Mouse (Mus musculus) midbrain, postnatal 0 days (tissue): Measurements from ENCODE around the gene Abcc8. TPM values are rescaled to one million over a fixed set of nuclear protein-coding genes. Genes with fewer than 3 reads are reported as not detected.

Source experiments
- ATAC-seq: fragments of 200-750 bp; cut with Nextera tagmentation; 2 replicates; pipeline ENCODE4 v1.8.0; 2017; ENCODE audit warnings: moderate number of reproducible peaks, mild to moderate bottlenecking, moderate TSS enrichment, moderate library complexity; ENCODE audit not compliant: low FRiP score
- DNase-seq: peaks from one replicate; pipeline ENCODE4 v3.0.0-alpha.2; 2015; ENCODE audit warnings: low spot score
- H3K27ac ChIP-seq: fragments of 300-500 bp; sonication (generic); 2 replicates; pipeline ENCODE4 v1.5.1; 2014; ENCODE audit warnings: low read depth, mild to moderate bottlenecking, low read length, mixed read lengths
- H3K27me3 ChIP-seq: fragments of 300-500 bp; sonication (generic); 2 replicates; pipeline ENCODE4 v1.6.1; 2014; ENCODE audit warnings: low read length, control low read depth, mixed read lengths; ENCODE audit not compliant: insufficient read depth
- H3K36me3 ChIP-seq: fragments of 300-500 bp; sonication (generic); 2 replicates; pipeline ENCODE4 v1.6.1; 2014; ENCODE audit warnings: low read length, control low read depth, mixed read lengths; ENCODE audit not compliant: insufficient read depth
- H3K4me1 ChIP-seq: fragments of 300-500 bp; sonication (generic); 2 replicates; pipeline ENCODE4 v1.6.1; 2014; ENCODE audit warnings: mild to moderate bottlenecking, control low read depth, antibody characterized with exemption, low read length, mixed read lengths; ENCODE audit not compliant: insufficient read depth
- H3K4me2 ChIP-seq: fragments of 300-500 bp; sonication (generic); 2 replicates; pipeline ENCODE4 v1.6.1; 2014; ENCODE audit warnings: low read depth, mild to moderate bottlenecking, low read length, mixed read lengths; ENCODE audit not compliant: poor library complexity, severe bottlenecking
- H3K4me3 ChIP-seq: fragments of 300-500 bp; sonication (generic); 2 replicates; pipeline ENCODE4 v1.5.1; 2014; ENCODE audit warnings: low read depth, mild to moderate bottlenecking, low read length, moderate library complexity
- H3K9ac ChIP-seq: fragments of 300-500 bp; sonication (generic); replicated peaks from 2 replicates; pipeline ENCODE4 v1.6.1; 2014; ENCODE audit warnings: mild to moderate bottlenecking, low read length, moderate library complexity, mixed read lengths; ENCODE audit not compliant: poor library complexity, severe bottlenecking
- H3K9me3 ChIP-seq: fragments of 300-500 bp; sonication (generic); 2 replicates; pipeline ENCODE4 v1.6.1; 2016; ENCODE audit warnings: low read length, control low read depth
- CTCF ChIP-seq: IDR thresholded peaks from 2 replicates; pipeline ENCODE4 v1.5.1; 2016; ENCODE audit warnings: antibody characterized with exemption, mild to moderate bottlenecking
- WGBS: fragments of 180-500 bp; shearing (Covaris S2); extraction: QIAGEN DNeasy Blood & Tissue Kit; methylation state at CpG from one replicate; pipeline ENCODE4 v1.1.7; 2014; 5-methylcytosine and 5-hydroxymethylcytosine counted together
- polyA plus RNA-seq: library from polyadenylated mRNA; unstranded; fragments of >200 nt; fragmentation: Nextera tagmentation; extraction: Ambion mirVana; gene quantifications from 2 replicates; pipeline ENCODE4 v1.2.1, GENCODE M21; 2015
- total RNA-seq: library from RNA; depleted of rRNA; stranded (reverse); fragments of >200 nt; gene quantifications from 2 replicates; pipeline ENCODE4 v1.2.3, GENCODE M21; 2014

Gene Abcc8
- total and polyA plus RNA-seq, 2 experiments from 2014 or later: 9.6 to 18.7 TPM

DNA sequence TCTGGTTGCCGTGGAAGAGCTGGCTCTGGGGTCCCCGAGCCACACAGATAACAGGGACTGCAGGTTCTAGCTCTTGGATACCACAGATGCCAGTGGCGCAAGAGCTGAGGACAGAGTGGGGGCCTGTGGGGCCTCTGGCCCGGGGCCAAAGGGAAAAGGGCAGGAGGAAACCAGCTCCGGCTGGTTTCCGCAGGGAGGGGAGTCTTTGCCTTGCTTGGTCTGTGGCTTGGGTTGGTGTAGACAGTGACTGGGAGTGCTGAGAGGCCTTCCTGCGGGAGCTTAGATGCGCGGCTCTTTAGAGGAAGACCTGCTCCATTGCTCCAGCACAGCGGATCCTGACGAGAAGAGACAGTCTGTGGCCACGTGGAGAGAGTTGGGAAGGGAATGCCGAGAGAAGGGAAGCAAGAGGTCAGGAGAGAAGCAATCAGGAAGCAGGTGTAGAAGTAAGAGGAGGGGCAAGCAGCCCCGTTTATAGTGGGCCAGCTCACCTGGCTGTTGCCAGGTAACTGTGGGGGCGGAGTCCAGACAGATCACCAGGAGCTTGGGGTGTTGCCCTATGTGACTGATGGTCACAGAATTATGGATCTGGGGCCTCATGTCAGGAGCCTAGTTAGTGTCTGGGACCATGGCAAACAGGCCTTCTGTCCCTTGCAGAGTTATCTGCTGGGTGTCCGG is 94.9 kb downstream of the Abcc8 start:
- Histone ChIP-seq H3K4me2 (no peak overlapping the region), H3K4me3 (no peak overlapping the region), H3K9me3 (no peaks in the 10 kb centered on the region), H3K9ac (no peak overlapping the region; the same call in 1 of the 2 replicates), H3K36me3 (peaks cover 49% of the 10 kb centered on the region), H3K4me1 (no peaks in the 10 kb centered on the region), H3K27me3 (no peaks in the 10 kb centered on the region), H3K27ac (no peak overlapping the region)
- DNase-seq (no peak), ATAC-seq (no peak)
- WGBS: 68% methylated on average over 16 of the region's 16 CpGs
- TF ChIP-seq CTCF: no peak

DNA sequence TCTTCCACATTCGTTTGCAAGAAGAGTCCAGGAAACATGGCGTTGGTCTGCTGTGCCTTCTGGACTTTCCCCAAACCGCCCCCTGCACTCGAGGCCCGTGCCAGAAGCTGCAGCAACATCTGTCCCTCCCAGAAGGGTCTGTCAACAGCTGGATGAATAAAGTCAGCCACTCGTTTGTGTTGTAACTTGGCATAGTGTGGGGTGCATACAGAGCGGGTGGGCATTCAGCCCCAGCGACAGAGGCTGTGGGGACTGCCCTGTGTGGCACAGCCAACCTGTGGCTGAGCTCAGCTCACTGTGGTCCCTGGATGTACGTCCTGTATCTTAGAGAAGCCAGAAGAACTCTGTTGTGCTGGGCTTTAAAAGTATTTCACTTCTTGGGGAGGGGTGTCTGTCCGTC is 95.8 kb downstream of the Abcc8 start:
- H3K9ac ChIP-seq: no peak overlapping the region
- DNase-seq: no peak
- H3K27me3 ChIP-seq: no peaks in the 10 kb centered on the region
- no peak for TF ChIP-seq CTCF
- H3K36me3 ChIP-seq: peaks cover 58% of the 10 kb centered on the region
- no peaks in the 10 kb centered on the region for H3K9me3 ChIP-seq
- ATAC-seq: no peak
- WGBS: 91% methylated on average over 10 of the region's 10 CpGs
- no peak overlapping the region for H3K4me2 ChIP-seq
- no peaks in the 10 kb centered on the region for H3K4me1 ChIP-seq
- H3K27ac ChIP-seq: no peak overlapping the region
- H3K4me3 ChIP-seq: no peak overlapping the region

DNA sequence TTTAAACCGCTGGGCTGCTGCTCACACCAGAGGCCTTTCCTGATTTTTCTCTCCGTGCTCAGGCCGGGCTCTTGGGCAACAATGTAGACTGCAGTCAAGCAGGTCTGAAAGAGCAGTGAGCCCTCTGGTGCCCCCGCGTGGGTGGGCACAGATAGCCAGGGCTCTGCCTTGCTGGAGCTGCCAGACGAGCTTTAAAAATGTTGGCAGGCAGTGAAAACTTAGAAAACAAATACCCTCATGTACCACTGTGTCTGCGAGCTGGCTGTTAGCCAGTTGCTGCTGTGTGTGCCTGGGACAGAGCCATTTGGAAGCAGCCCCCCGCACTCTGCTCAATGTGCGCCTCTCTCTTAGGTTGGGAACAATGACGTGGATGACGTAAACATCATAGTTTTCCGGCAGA is 102.2 kb downstream of the Abcc8 start:
- Histone ChIP-seq H3K4me3 (no peak overlapping the region), H3K9me3 (no peaks in the 10 kb centered on the region), H3K27me3 (no peaks in the 10 kb centered on the region), H3K4me1 (no peaks in the 10 kb centered on the region), H3K27ac (no peak overlapping the region), H3K4me2 (no peak overlapping the region), H3K36me3 (peaks cover 81% of the 10 kb centered on the region), H3K9ac (no peak overlapping the region)
- TF ChIP-seq CTCF: peak; percentile 30
- 76% methylated on average over 12 of the region's 12 CpGs for WGBS
- ATAC-seq (0 out of 2 replicates have a peak, but pooled peaks have one; percentile 54), DNase-seq (peak; percentile 48)

DNA sequence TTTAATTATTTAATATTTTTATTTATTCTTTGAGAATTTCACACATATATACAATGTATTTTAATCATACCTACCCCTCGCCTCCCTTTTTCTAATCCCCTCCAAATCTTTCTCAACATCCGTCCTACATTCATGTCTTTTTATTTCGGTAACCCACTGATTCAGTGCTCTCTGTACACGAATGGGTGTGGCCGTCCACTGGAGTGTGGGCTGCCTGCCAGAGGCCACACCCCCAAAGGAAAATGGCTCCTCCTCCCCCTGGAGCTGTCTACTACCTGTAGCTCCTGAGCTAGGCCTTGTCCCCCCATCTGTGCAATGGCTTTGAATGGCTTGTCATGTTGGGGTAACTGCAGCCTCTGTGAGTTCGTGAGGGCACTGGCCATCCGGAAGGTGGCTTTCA is 103.0 kb downstream of the Abcc8 start:
- H3K27me3 ChIP-seq: no peaks in the 10 kb centered on the region
- H3K9ac ChIP-seq: no peak overlapping the region
- no peaks in the 10 kb centered on the region for H3K4me1 ChIP-seq
- no peak overlapping the region for H3K4me2 ChIP-seq
- no peak overlapping the region for H3K27ac ChIP-seq
- WGBS: 90% methylated on average over 7 of the region's 7 CpGs
- H3K4me3 ChIP-seq: no peak overlapping the region
- no peak for ATAC-seq
- no peaks in the 10 kb centered on the region for H3K9me3 ChIP-seq
- TF ChIP-seq CTCF: no peak
- DNase-seq: no peak
- H3K36me3 ChIP-seq: peaks cover 78% of the 10 kb centered on the region

DNA sequence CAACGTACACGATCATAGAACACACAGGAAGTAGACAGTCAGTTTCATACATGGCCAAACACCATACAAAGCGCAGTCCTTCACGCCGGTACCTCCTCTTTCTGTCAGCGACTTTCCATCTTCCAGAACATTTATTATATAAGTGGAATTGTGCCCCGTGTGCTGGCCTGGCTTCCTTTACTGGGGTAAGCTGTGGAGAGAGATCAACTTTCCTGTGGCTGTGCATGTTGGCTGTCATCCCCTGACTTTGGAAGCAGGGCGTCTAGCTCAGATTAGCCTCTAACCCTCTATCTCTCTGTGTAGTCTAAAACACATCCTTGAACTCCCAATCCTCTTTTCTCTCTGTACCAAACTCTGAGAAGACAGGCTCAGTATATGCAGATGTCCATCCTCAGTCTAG is 111.0 kb downstream of the Abcc8 start:
- Histone ChIP-seq H3K4me1 (no peaks in the 10 kb centered on the region), H3K4me3 (no peak overlapping the region), H3K9ac (no peak overlapping the region), H3K9me3 (no peaks in the 10 kb centered on the region), H3K27me3 (no peaks in the 10 kb centered on the region), H3K4me2 (no peak overlapping the region), H3K36me3 (peaks cover 58% of the 10 kb centered on the region), H3K27ac (no peak overlapping the region)
- WGBS: 96% methylated on average over 8 of the region's 8 CpGs
- DNase-seq: no peak
- no peak for ATAC-seq
- TF ChIP-seq CTCF: no peak

DNA sequence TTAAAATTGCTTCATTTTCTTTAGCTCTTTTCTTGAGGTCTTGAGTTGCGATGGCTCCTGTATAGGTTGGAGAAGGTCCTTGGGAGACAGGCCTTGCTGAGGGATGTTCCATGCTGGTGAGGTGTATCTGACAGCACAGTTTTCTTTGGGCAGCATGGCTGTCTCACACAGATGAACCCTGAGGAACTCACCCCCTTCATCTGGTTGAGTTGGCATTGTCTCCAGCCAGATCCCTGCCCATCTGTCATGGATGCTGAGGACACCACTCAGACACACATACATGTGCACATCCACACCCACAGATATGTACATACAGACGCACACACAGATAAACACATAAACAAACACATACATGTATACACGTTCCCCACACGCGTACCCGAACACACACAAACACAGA is 116.5 kb downstream of the Abcc8 start:
- Histone ChIP-seq H3K4me1 (no peaks in the 10 kb centered on the region), H3K9ac (no peak overlapping the region), H3K9me3 (no peaks in the 10 kb centered on the region), H3K4me3 (no peak overlapping the region), H3K27me3 (no peaks in the 10 kb centered on the region), H3K27ac (no peak overlapping the region), H3K36me3 (peaks cover 54% of the 10 kb centered on the region), H3K4me2 (no peak overlapping the region)
- TF ChIP-seq CTCF: no peak
- DNase-seq: no peak
- WGBS: 96% methylated on average over 6 of the region's 6 CpGs
- ATAC-seq: no peak
